Mouse (Mus musculus): ENCODE measurements around the gene Tex22. TPM values are rescaled to one million over a fixed set of nuclear protein-coding genes. Genes with fewer than 3 reads are reported as not detected.
A peak's percentile ranks its signal among the peaks of the same experiment; 100 is the strongest.

Gene Tex22
- polyA plus RNA-seq, 1 experiment: 1.3 TPM

DNA sequence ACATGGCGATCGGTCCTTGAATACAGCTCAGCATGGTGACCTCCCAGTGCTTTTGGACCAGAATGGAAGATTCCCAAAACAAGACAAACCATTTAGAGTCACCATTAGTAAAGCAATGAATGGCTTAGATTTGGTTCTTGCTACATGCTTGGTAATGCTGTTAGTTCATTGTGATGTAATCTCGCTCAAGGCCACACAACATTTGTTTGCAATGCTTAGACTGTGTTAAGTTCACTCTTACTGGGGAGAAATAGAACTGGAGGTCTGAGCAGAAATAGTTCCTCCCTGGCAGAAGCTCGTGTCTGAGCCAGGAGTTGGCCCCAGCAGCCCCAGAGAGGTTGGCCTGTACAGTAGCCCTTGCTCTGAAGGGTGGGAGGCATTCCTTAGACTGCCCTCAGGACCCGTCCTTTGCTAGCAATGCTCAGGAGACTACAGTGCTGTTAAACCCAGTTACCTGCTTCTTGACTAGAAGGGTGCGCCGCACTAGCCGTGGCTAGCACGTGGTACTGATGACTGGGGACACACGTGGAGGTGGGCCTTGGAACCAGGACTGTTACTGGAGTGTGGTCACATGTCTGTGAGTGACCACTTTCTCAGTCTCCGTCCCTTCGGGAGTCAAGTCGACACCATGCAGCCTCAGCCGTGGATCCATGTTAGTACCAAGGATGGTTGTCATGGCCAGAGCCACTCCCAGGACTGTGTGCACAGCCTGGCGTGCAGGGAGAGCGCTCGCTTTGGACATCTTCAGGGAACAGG, 34.4 kb downstream of the Tex22 start:
- 86% methylated on average over 17 of the region's 17 CpGs for WGBS
- Histone ChIP-seq H3K27ac (ENCODE audit: control insufficient read depth, insufficient read depth, low read depth, low read length, poor library complexity) (no peak overlapping the region), H3K4me1 (ENCODE audit: control insufficient read depth, insufficient read depth, low read length) (peaks cover 5% of the 10 kb centered on the region; the same call in 1 of the 2 replicates)

DNA sequence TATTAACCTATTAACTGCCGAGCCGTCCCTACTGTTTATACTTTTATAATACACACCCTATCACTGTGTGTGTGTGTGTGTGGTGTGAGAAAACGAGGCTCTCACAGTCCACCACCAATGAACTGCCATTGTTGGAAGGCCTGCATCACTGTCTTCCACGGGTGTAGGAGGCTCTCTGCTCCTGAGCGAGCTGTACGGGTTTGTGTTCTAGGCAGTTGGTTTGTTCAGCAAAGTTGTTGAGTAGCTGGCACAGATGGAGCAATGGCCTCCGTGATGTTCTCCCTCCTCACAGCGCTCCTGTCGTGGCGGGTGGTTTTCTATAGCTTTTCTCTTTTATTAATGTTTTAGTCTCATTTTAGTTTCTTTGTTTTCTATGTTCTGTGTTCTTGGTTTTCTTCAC, 35.5 kb downstream of the Tex22 start:
- TF ChIP-seq CTCF (IDR thresholded peaks at IDR 0.05; ENCODE audit: control insufficient read depth, insufficient read depth, low read length) (no peak), POLR2A (IDR thresholded peaks at IDR 0.05; ENCODE audit: borderline replicate concordance, control insufficient read depth, low read depth, low read length) (no peak)
- Histone ChIP-seq H3K4me1 (ENCODE audit: control insufficient read depth, insufficient read depth, low read length) (peaks cover 5% of the 10 kb centered on the region; the same call in 1 of the 2 replicates), H3K27ac (ENCODE audit: control insufficient read depth, insufficient read depth, low read depth, low read length, poor library complexity) (no peak overlapping the region), H3K4me3 (replicated peaks; ENCODE audit: control insufficient read depth, low read depth, low read length) (no peak overlapping the region)
- 84% methylated on average over 10 of the region's 10 CpGs for WGBS

More for the DNA sequence above, 34.4 kb downstream of the Tex22 start:
- H3K4me3 ChIP-seq (replicated peaks; ENCODE audit: control insufficient read depth, low read depth, low read length): no peak overlapping the region
- TF ChIP-seq POLR2A (IDR thresholded peaks at IDR 0.05; ENCODE audit: borderline replicate concordance, control insufficient read depth, low read depth, low read length): no peak
- TF ChIP-seq CTCF (IDR thresholded peaks at IDR 0.05; ENCODE audit: control insufficient read depth, insufficient read depth, low read length): no peak

DNA sequence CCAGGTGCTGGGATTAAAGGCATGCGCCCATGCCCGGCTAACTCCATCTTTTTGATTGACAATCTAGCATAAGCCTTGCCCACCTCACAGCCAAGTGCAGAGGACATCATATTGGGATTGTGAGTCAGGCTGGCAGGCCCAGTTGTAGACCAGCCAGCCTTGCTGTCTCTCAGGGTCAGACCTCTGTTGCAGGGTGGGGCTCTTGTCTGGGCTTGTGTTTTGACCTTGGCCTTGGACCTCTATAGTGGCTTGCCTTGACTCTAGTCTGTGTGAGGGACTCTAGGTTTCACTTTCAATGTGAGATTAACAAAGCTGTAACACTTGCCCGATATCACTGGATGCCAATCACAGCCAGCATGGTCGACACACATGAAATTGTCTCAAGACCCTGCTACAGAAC, 39.8 kb downstream of the Tex22 start:
- no peaks in the 10 kb centered on the region for H3K4me1 ChIP-seq (ENCODE audit: control insufficient read depth, insufficient read depth, low read length)
- no peak overlapping the region for H3K4me3 ChIP-seq (replicated peaks; ENCODE audit: control insufficient read depth, low read depth, low read length)
- H3K27ac ChIP-seq (ENCODE audit: control insufficient read depth, insufficient read depth, low read depth, low read length, poor library complexity): no peak overlapping the region
- 92% methylated on average over 4 of the region's 4 CpGs for WGBS
- no peak for TF ChIP-seq CTCF (IDR thresholded peaks at IDR 0.05; ENCODE audit: control insufficient read depth, insufficient read depth, low read length)
- TF ChIP-seq POLR2A (IDR thresholded peaks at IDR 0.05; ENCODE audit: borderline replicate concordance, control insufficient read depth, low read depth, low read length): no peak

DNA sequence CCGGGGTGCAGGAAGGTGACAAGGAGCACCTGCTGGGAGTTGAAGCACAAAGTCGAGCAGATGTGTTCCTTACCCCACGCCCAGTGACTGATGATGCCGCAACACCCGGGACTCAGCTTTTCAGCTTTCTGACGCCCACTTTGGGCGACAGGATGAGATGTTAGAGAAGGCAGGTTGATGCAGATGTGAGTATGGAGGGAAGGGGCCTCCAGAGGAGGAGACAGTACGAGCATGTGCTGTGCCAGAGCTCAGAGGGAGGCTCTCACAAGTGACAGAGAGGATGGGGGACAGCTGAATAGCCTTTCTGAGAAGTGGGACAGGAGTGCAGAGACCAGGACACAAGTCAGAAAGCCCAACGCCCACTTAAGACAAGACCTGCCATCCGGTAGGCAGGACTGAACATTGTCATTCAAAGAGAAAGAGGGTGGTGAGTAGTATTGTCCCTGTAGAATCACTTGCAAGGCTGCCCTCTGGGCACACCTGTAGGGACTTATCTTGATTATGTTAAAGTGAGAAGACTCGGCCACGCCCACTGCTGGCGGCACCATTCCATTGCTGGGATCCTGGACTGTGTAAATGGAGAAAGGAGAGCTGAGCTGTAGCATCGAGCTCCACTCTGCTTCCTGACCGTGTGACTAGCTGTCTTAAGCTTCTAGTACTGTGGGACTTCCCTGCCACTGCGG, 40.7 kb downstream of the Tex22 start:
- no peak for TF ChIP-seq POLR2A (IDR thresholded peaks at IDR 0.05; ENCODE audit: borderline replicate concordance, control insufficient read depth, low read depth, low read length)
- TF ChIP-seq CTCF (IDR thresholded peaks at IDR 0.05; ENCODE audit: control insufficient read depth, insufficient read depth, low read length): no peak
- H3K4me1 ChIP-seq (ENCODE audit: control insufficient read depth, insufficient read depth, low read length): no peaks in the 10 kb centered on the region
- 84% methylated on average over 16 of the region's 16 CpGs for WGBS
- no peak overlapping the region for H3K27ac ChIP-seq (ENCODE audit: control insufficient read depth, insufficient read depth, low read depth, low read length, poor library complexity)
- no peak overlapping the region for H3K4me3 ChIP-seq (replicated peaks; ENCODE audit: control insufficient read depth, low read depth, low read length)

DNA sequence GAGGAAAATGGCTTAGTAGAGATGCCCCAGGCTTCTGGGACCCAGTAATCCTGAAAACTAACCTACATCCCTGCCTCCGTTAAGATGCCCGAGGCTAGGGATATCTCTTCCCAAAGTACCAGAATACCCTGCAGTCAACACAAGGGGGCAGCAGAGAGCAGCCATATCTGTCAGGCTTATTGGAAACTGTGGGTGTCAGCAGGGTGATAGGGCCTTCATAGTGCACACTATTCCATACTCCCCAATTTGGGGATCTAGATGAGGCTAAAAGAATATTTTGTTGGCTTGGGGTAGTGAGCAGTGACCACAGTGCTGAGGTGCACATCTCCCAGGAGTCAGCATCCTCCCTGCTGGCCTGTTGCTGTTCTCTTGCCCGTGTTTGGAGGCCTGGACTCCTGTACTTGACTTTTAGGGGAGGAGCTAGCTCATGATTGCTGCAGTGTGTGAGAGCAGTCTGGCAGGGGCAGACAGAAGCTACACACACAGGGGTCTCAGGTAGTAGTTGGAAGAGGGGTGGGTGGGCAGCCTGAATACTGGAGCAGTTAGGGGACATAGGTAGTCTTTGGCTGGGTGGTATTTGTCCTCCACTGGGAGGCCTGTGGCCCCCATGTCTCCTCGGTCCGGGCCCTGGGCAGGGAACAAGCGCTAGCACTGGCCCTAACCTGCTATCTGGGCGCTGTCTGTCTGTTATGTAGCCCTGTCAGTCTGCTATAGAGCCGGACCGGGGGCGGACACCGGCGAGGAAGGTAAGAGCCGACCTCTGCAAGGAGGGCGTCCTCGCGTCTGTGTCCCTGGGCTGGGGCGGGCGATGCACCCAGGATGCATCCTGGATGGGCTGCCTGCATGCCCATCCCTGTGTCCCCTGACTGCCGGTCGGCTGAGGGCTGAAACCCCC, 45.5 kb downstream of the Tex22 start:
- H3K4me1 ChIP-seq (ENCODE audit: control insufficient read depth, insufficient read depth, low read length): no peaks in the 10 kb centered on the region
- 89% methylated on average over 20 of the region's 20 CpGs for WGBS
- TF ChIP-seq CTCF (IDR thresholded peaks at IDR 0.05; ENCODE audit: control insufficient read depth, insufficient read depth, low read length): peak; percentile 82
- no peak for TF ChIP-seq POLR2A (IDR thresholded peaks at IDR 0.05; ENCODE audit: borderline replicate concordance, control insufficient read depth, low read depth, low read length)
- H3K4me3 ChIP-seq (replicated peaks; ENCODE audit: control insufficient read depth, low read depth, low read length): no peak overlapping the region
- no peak overlapping the region for H3K27ac ChIP-seq (ENCODE audit: control insufficient read depth, insufficient read depth, low read depth, low read length, poor library complexity)

DNA sequence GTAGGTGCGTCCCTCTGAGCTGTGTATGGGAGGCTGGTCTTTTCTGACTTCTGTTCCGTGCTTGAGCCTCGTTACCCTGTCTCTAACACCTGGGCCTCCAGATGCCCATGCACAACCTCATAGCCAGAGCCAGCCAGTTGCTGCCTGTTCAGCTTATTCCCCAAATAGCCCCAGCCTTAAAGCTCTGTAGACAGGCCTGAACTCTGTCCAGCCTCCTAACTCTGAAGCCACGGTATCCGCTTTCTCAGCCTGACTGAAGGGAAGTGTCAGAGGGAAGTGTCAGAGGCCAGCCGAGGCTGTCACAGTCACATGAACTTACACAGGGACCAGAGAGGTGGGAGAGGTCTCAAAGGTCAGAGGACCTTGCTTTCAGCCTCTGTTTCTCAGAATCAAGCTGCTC, 50.4 kb downstream of the Tex22 start:
- Histone ChIP-seq H3K4me3 (replicated peaks; ENCODE audit: control insufficient read depth, low read depth, low read length) (no peak overlapping the region), H3K4me1 (ENCODE audit: control insufficient read depth, insufficient read depth, low read length) (no peaks in the 10 kb centered on the region), H3K27ac (ENCODE audit: control insufficient read depth, insufficient read depth, low read depth, low read length, poor library complexity) (no peak overlapping the region)
- TF ChIP-seq CTCF (IDR thresholded peaks at IDR 0.05; ENCODE audit: control insufficient read depth, insufficient read depth, low read length): no peak
- no peak for TF ChIP-seq POLR2A (IDR thresholded peaks at IDR 0.05; ENCODE audit: borderline replicate concordance, control insufficient read depth, low read depth, low read length)
- WGBS: 75% methylated on average over 6 of the region's 6 CpGs

DNA sequence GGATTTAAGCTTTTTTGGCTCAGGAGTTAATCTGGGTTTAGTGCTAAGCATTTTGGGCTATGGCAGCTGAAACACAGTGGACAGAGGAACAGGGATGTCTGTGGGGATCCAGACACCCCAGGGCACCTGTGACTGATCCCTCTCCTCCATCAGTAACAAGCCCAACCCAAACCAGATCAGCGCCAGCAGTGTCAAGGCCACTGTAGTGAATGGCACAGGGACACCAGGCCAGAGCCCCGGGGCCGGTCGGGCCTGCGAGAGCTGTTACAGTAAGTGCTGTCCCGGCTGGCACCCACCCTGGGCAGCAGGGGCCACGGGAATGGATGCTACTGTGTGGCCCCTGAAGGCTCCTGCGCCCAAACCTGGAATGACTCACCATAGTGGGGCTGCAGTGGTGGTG, 56.4 kb downstream of the Tex22 start:
- WGBS: 94% methylated on average over 8 of the region's 8 CpGs
- H3K27ac ChIP-seq (ENCODE audit: control insufficient read depth, insufficient read depth, low read depth, low read length, poor library complexity): no peak overlapping the region
- no peaks in the 10 kb centered on the region for H3K4me1 ChIP-seq (ENCODE audit: control insufficient read depth, insufficient read depth, low read length)
- TF ChIP-seq POLR2A (IDR thresholded peaks at IDR 0.05; ENCODE audit: borderline replicate concordance, control insufficient read depth, low read depth, low read length) (no peak), CTCF (IDR thresholded peaks at IDR 0.05; ENCODE audit: control insufficient read depth, insufficient read depth, low read length) (no peak)
- no peak overlapping the region for H3K4me3 ChIP-seq (replicated peaks; ENCODE audit: control insufficient read depth, low read depth, low read length)

DNA sequence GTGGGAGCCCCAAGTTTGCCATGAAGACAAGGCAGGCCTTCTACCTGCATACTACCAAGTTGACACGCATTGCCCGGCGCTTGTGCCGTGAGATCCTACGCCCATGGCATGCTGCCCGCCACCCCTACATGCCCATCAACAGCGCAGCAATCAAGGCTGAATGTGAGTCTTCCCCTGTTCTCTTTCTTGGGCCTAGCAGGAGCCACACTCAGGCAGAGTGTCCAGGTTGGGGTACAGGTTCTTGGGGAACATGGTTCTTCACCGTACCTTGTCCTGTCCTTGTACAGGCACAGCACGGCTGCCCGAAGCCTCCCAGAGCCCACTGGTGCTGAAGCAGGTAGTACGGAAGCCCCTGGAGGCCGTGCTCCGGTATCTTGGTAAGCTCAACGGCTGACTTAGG, 57.3 kb downstream of the Tex22 start:
- TF ChIP-seq CTCF (IDR thresholded peaks at IDR 0.05; ENCODE audit: control insufficient read depth, insufficient read depth, low read length) (no peak), POLR2A (IDR thresholded peaks at IDR 0.05; ENCODE audit: borderline replicate concordance, control insufficient read depth, low read depth, low read length) (no peak)
- WGBS: 98% methylated on average over 14 of the region's 14 CpGs
- no peaks in the 10 kb centered on the region for H3K4me1 ChIP-seq (ENCODE audit: control insufficient read depth, insufficient read depth, low read length)
- no peak overlapping the region for H3K4me3 ChIP-seq (replicated peaks; ENCODE audit: control insufficient read depth, low read depth, low read length)
- no peak overlapping the region for H3K27ac ChIP-seq (ENCODE audit: control insufficient read depth, insufficient read depth, low read depth, low read length, poor library complexity)
